Mouse (Mus musculus) heart, postnatal 0 days (tissue): ENCODE results near the gene Cldn7. TPM values are rescaled to one million over a fixed set of nuclear protein-coding genes. Genes with fewer than 3 reads are reported as not detected.
"Not testable (repeated sequence)": the region's sequence is repeated elsewhere in the genome, so short reads cannot be mapped to it uniquely, and the experiment has no call there.

Experiments used
- ATAC-seq: fragments of 200-750 bp; cut with Nextera tagmentation; 2 replicates; pipeline ENCODE4 v1.8.0; 2017; ENCODE audit warnings: low read depth, moderate number of reproducible peaks, moderate library complexity; ENCODE audit not compliant: insufficient read depth
- DNase-seq: peaks from one replicate; pipeline ENCODE4 v3.0.0-alpha.2; 2016; ENCODE audit warnings: low spot score
- H3K27ac ChIP-seq: fragments of 300-500 bp; sonication (generic); 2 replicates; pipeline ENCODE4 v1.5.1; 2014; ENCODE audit warnings: low read depth, mild to moderate bottlenecking
- H3K27me3 ChIP-seq: fragments of 300-500 bp; sonication (generic); 2 replicates; pipeline ENCODE4 v1.6.1; 2014; ENCODE audit warnings: low read length, mixed read lengths; ENCODE audit not compliant: control insufficient read depth, insufficient read depth
- H3K36me3 ChIP-seq: fragments of 300-500 bp; sonication (generic); replicated peaks from 2 replicates; pipeline ENCODE4 v1.6.1; 2014; ENCODE audit warnings: low read length, mixed read lengths; ENCODE audit not compliant: control insufficient read depth, insufficient read depth
- H3K4me1 ChIP-seq: fragments of 300-500 bp; sonication (generic); 2 replicates; pipeline ENCODE4 v1.6.1; 2014; ENCODE audit warnings: antibody characterized with exemption; ENCODE audit not compliant: control insufficient read depth, insufficient read depth
- H3K4me2 ChIP-seq: fragments of 300-500 bp; sonication (generic); 2 replicates; pipeline ENCODE4 v1.6.1; 2014; ENCODE audit warnings: low read depth, mild to moderate bottlenecking, low read length, moderate library complexity
- H3K4me3 ChIP-seq: fragments of 300-500 bp; sonication (generic); 2 replicates; pipeline ENCODE4 v1.5.1; 2014; ENCODE audit warnings: low read depth, low read length
- H3K9ac ChIP-seq: fragments of 300-500 bp; sonication (generic); replicated peaks from 2 replicates; pipeline ENCODE4 v1.6.1; 2014; ENCODE audit warnings: low read depth, low read length, mixed read lengths
- H3K9me3 ChIP-seq: fragments of 300-500 bp; sonication (generic); replicated peaks from 2 replicates; pipeline ENCODE4 v1.6.1; 2016; ENCODE audit warnings: low read length; ENCODE audit not compliant: control insufficient read depth
- CTCF ChIP-seq: IDR thresholded peaks from 2 replicates; pipeline ENCODE4 v1.5.1; 2016; ENCODE audit warnings: antibody characterized with exemption, control low read depth, low read depth
- EP300 ChIP-seq: IDR thresholded peaks from 2 replicates; pipeline ENCODE4 v1.6.1; 2016; ENCODE audit warnings: antibody characterized with exemption, low read depth
- WGBS: fragments of 180-500 bp; shearing (Covaris S2); extraction: QIAGEN DNeasy Blood & Tissue Kit; methylation state at CpG from one replicate; pipeline ENCODE4 v1.1.7; 2014; 5-methylcytosine and 5-hydroxymethylcytosine counted together
- polyA plus RNA-seq: library from polyadenylated mRNA; unstranded; fragments of >200 nt; fragmentation: Nextera tagmentation; extraction: Ambion mirVana; gene quantifications from 2 replicates; pipeline ENCODE4 v1.2.1, GENCODE M21; 2015
- total RNA-seq: library from RNA; depleted of rRNA; stranded (reverse); fragments of >200 nt; gene quantifications from 2 replicates; pipeline ENCODE4 v1.2.3, GENCODE M21; 2014; ENCODE audit warnings: low replicate concordance

The Cldn7 gene
- total and polyA plus RNA-seq, 2 experiments from 2014 or later: 0.64 TPM; not detected in 1

DNA sequence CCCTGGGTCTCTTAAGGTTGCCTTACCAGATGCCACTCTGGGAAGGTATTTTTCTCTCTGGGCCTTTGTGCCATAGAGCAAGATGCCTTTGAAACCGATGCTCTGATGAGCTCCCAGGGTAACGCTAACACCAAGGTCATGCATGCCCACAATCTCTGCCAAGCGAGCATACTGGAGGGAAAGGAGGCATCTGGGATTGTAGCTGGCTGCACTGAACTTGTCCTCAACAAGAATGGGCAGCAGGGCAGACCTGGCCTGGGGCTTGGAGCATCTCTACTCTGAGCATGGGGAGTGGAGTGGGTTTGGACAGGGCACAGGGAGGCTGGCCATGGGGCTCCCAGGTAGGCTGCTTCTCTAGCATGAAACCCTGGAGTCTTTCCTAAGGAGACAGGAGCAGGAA lies 48.8 kb downstream of the Cldn7 start:
- Histone ChIP-seq H3K4me3 (no peak overlapping the region), H3K9me3 (no peaks in the 10 kb centered on the region), H3K27me3 (no peaks in the 10 kb centered on the region), H3K9ac (no peak overlapping the region), H3K27ac (no peak overlapping the region), H3K4me1 (peaks cover 18% of the 10 kb centered on the region), H3K36me3 (peaks cover 57% of the 10 kb centered on the region), H3K4me2 (no peak overlapping the region)
- TF ChIP-seq CTCF (no peak), EP300 (no peak)
- no peak for ATAC-seq
- WGBS: 60% methylated on average over 3 of the region's 3 CpGs
- DNase-seq: no peak

DNA sequence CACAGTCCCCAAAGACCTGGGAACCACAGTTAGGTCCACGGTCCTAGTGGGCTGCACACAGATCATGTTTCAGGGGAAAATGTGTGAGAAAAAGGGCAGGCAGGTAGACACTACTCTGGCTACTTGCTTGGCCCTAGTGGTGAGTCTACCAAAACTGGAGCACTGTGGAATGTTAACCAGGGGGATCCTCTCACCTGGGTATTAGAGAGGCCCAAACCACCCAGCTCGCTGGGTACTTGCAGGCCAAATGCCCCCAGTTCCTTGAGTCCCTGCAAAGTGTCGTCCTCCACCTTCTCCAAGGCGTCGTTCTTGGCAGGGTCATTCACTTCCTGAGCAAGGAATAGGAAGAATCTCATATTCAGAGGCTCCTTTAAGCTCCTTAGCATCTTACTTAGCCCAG lies 49.5 kb downstream of the Cldn7 start:
- H3K36me3 ChIP-seq: peaks cover 51% of the 10 kb centered on the region
- peak overlapping the region; percentile 85 for H3K4me3 ChIP-seq

DNA sequence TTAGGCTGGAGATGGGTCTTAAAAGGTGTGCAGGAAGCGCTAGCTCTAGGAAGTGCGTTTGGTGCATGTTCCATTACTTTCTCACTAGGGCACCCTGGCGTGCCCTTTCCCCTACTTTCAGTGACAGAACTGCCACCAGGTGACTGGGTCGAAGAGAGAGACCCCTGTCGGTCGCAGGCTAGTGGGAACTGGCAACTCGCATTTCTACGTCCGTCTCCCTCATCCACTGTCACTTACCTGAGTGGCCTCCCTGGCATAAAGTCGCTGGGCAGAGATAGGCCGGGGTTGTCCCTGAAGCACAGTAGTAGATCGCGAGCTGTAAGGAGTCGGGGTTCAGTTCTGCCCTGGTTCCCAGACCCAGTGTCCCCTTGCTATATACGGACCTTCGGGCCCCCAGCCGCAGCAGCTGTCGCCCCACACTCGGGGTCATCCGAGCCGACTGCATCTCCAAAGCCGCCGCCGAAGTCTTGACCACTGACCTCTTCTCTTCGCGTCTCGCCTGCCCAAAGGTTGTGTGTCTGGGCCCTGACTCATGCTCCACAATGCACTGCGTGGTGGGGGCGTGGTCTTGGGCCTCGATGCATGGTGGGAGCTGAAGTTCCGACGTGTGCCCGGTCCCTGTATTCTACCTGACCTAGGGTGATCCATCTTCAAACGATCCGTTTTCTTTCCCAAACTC lies 50.4 kb downstream of the Cldn7 start, which contains the start of gene Acadvl:
TSS of gene Acadvl (minus strand) at position 532 of the 679 bp plus-strand sequence.
- DNase-seq (peak; percentile 91), ATAC-seq (peak; percentile 90)
- peak within 1 kb of the TSS; percentile 85 for H3K4me3 ChIP-seq
- H3K9me3 ChIP-seq: no peaks in the 10 kb centered on the region
- peak within 1 kb of the TSS; percentile 92 for H3K9ac ChIP-seq
- no peaks in the 10 kb centered on the region for H3K27me3 ChIP-seq
- peaks cover 23% of the 10 kb centered on the region for H3K4me1 ChIP-seq
- H3K27ac ChIP-seq: peak within 1 kb of the TSS; percentile 94
- H3K36me3 ChIP-seq: peaks cover 41% of the 10 kb centered on the region
- TF ChIP-seq EP300: peak; percentile 63; the same call in 1 of the 2 replicates
- peak; percentile 55 for TF ChIP-seq CTCF
- WGBS: under 1% methylated on average over 35 of the region's 35 CpGs
- H3K4me2 ChIP-seq: peak within 1 kb of the TSS; percentile 84

More for the DNA sequence above, 49.5 kb downstream of the Cldn7 start:
- WGBS: 52% methylated on average over 5 of the region's 5 CpGs
- Histone ChIP-seq H3K27me3 (no peaks in the 10 kb centered on the region), H3K9me3 (no peaks in the 10 kb centered on the region), H3K4me1 (peaks cover 19% of the 10 kb centered on the region), H3K4me2 (peak overlapping the region; percentile 84), H3K27ac (peak overlapping the region; percentile 94), H3K9ac (peak overlapping the region; percentile 92)
- no peak for ATAC-seq
- DNase-seq: no peak
- TF ChIP-seq CTCF: no peak
- no peak for TF ChIP-seq EP300

DNA sequence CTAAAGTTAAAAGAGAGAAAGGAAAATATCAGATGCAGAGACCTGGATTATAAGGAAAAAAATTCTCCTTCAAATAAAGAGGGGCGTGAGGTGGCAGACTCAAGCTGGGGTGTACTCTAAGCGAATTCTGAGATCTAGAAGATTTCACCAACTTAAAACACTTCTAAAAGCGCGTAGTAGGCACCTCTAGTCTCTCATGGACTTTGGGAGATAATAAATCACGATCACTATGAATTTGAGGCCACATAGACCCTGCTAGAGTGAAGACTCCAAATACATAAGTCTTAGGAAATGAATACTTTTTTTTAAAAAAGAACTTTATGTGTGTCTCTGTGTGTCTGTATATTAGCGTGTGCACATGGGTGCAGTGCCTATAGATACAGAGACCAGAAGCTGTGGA lies 51.1 kb downstream of the Cldn7 start:
- Histone ChIP-seq H3K4me3 (no peak overlapping the region), H3K36me3 (peaks cover 34% of the 10 kb centered on the region), H3K4me2 (peak overlapping the region; percentile 84), H3K4me1 (peaks cover 23% of the 10 kb centered on the region), H3K27me3 (no peaks in the 10 kb centered on the region), H3K9me3 (no peaks in the 10 kb centered on the region), H3K27ac (no peak overlapping the region), H3K9ac (no peak overlapping the region)
- ATAC-seq (no peak), DNase-seq (no peak)
- no peak for TF ChIP-seq CTCF
- no peak for TF ChIP-seq EP300
- 57% methylated on average over 6 of the region's 6 CpGs for WGBS

DNA sequence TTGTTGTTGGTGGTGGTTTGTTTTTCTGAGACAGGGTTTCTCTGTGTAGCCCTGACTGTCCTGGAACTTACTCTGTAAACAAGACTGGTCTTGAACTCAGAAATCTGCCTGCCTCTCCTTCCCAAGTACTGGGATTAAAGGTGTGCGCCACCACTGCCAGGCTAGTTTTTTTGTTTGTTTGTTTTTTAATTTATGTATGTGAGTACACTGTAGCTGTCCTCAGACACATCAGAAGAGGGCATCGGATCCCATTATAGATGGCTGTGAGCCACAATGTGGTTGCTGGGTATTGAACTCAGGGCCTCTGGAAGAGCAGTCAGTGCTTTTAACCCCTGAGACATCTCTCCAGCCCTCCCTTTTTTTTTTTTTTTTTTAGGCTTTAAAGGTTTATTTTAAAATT lies 51.6 kb downstream of the Cldn7 start:
- H3K27me3 ChIP-seq, DNase-seq, H3K4me2 ChIP-seq, ATAC-seq, H3K9ac ChIP-seq, H3K27ac ChIP-seq, H3K9me3 ChIP-seq, H3K4me3 ChIP-seq: not testable (repeated sequence)
- Histone ChIP-seq H3K36me3 (peaks cover 29% of the 10 kb centered on the region), H3K4me1 (peaks cover 27% of the 10 kb centered on the region)
- WGBS: 87% methylated on average over 2 of the region's 2 CpGs

DNA sequence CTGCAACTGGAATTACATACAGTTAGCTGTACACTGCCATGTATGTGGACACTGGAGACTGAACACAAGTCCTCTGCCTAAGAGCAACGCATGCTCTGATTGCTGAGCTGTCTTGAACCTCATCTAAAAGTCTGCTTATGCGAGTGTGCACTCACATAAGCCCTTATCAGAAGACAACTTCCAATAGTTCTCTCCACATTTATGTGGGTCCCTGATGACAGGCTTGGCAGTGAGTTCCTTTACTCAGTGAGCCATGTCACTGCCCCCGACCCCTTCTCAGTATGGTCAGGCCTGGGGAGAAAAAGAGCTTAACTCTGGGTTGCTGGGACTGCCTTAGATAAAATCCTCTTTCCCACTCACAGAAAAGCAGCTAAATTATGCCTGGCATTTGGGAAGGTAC lies 52.1 kb downstream of the Cldn7 start, which contains the start of gene Dlg4:
TSS of gene Dlg4 (plus strand) at position 274 of the 400 bp plus-strand sequence.
- Histone ChIP-seq H3K4me1 (peaks cover 31% of the 10 kb centered on the region), H3K36me3 (peaks cover 24% of the 10 kb centered on the region), H3K4me2 (peak within 1 kb of the TSS; percentile 71; the same call in 1 of the 2 replicates), H3K9me3 (no peaks in the 10 kb centered on the region), H3K27me3 (no peaks in the 10 kb centered on the region), H3K9ac (peak within 1 kb of the TSS; percentile 56; the same call in 1 of the 2 replicates), H3K4me3 (peak within 1 kb of the TSS; percentile 56), H3K27ac (no peak within 1 kb of the TSS)
- no peak for DNase-seq
- no peak for TF ChIP-seq CTCF
- TF ChIP-seq EP300: no peak
- WGBS: 74% methylated on average over 3 of the region's 3 CpGs
- ATAC-seq: no peak
